Mouse (Mus musculus): ENCODE measurements at regions not wholly inside any gene's neighbourhood (a gene's known extent, or its start where the extent isn't known, plus 50 kb on each side); places are given as distances from the start of the nearest gene placed in this dataset.

- TF ChIP-seq CTCF (IDR thresholded peaks at IDR 0.05; ENCODE audit: low read depth) = no peak
- TF ChIP-seq EP300 (optimal IDR thresholded peaks at IDR 0.05) = no peak
Measured at GRCm38 (mm10) chr8:76509201-76509600, 390.0 kb upstream of the Nr3c2 start.

Measured in stomach, postnatal 0 days (tissue).